Mouse (Mus musculus) gastrocnemius, postnatal 4 days (tissue): ENCODE results near the gene Spg21. TPM values are rescaled to one million over a fixed set of nuclear protein-coding genes. Genes with fewer than 3 reads are reported as not detected.

Experiments
- DNase-seq, 2 experiments: peaks; one replicate each; pipeline ENCODE4 v3.0.0; 2021 to 2022; ENCODE audit warnings: low spot score in 2 of 2, mixed read lengths in 2 of 2
- long read RNA-seq, 2 experiments: library from polyadenylated mRNA; stranded (forward); transcript quantifications; one replicate each; pipeline ENCODE4 v2.0.0; 2021
- total RNA-seq, 2 experiments: library from RNA; stranded (reverse); gene quantifications; 2 replicates each; pipeline ENCODE4 v1.2.3; 2021

The Spg21 gene
- total RNA-seq = 10 to 100 TPM; 72.6 to 85.4 TPM
- long read RNA-seq, experiment 1, transcript Spg21-201 (9 exons, 2,680 nt) = major isoform, 107 of 141 reads
- long read RNA-seq, experiment 1, partial matches to known transcripts = 4 of 141 reads
- long read RNA-seq, experiment 1, other reads (novel, unspliced or antisense) = 30 of 141 reads
- long read RNA-seq, experiment 2, transcript Spg21-201 (9 exons, 2,680 nt) = major isoform, 82 of 112 reads
- long read RNA-seq, experiment 2, partial matches to known transcripts = 3 of 112 reads
- long read RNA-seq, experiment 2, other reads (novel, unspliced or antisense) = 27 of 112 reads

GRCm38 (mm10) chr9:65460732-65461442 lies at the start of gene Spg21:
Spg21 (plus strand) TSS chr9:65460947.
- peak; percentile 95 to 96 for DNase-seq

- no peak for DNase-seq
Observed at GRCm38 (mm10) chr9:65411326-65411725, 49.4 kb upstream of the Spg21 start.

DNA sequence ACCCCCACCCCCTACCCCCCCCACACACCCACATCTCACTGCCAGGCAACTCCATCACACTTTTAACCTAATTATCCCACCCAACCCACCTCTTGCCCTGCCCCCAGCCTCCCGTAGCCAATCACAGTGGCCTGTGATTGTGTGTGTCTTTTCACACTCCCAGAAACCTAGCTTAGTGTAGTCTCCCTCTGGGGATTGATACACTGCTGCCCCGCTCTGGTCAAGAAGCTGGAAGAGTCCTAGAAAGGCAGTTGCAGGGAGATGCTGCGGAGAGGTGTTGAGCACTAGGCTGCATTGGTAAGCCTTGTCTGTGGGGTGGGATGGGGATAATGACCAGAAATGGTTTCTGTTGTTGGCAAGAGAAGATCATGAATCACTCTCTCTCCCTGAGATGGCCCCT lies 43.0 kb upstream of the Spg21 start:
- DNase-seq = no peak

DNA sequence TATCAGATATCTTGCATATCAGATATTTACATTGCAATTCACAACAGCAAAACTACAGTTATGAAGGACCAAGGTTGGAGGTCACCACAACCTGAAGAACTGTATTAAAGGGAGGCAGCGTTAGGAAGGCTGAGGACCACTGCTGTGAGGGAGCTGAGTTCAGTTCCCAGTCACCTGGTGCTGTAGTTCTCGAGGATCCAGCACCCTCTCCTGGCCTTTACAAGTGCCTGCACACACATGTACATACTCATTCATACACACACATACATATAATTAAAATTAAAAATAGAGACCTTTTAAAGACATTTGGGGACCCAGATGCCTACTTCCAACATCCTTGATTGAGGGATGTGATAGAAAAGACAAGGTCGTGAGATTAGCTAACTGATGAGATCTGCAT lies 41.1 kb upstream of the Spg21 start:
- no peak for DNase-seq

DNA sequence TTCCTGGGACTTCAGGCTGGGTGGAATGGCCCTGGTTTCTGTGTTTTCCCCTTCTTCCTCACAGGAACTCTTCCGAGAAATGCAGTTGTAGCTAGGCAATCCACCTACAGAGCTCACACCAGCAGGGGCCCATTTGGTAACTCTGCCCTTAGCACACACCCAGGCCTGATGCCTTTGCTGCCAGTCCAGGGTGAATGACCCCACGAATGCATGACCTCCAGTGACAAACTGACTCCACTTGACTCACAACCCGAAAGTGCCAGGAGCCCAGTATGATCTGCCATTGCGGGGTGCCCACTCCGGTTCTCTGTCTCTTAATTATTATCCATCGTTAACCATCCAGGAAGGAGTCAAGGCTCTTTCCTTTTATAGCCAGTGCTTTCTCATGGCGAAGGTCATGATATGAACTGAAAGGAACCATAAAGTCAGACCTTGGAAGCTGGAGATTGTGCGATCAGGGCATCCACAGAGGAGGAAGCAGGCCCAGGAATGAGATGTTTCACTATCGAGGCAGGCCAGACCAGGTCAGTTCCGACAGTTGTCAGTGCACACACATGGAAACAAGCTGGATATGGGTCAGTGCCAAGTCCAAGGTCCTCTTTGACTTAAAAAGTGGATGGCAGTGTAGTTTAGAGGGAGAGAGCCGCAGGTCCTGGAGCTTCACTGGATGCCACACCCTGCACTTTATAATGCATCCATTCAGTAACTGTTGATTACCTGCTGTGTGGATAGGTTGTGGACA lies 37.8 kb upstream of the Spg21 start, which contains the start of gene Slc51b:
TSS of gene Slc51b (minus strand) at position 196 of the 742 bp plus-strand sequence.
- no peak for DNase-seq

- DNase-seq = no peak
Observed at GRCm38 (mm10) chr9:65424393-65424792, 36.4 kb upstream of the Spg21 start.

DNA sequence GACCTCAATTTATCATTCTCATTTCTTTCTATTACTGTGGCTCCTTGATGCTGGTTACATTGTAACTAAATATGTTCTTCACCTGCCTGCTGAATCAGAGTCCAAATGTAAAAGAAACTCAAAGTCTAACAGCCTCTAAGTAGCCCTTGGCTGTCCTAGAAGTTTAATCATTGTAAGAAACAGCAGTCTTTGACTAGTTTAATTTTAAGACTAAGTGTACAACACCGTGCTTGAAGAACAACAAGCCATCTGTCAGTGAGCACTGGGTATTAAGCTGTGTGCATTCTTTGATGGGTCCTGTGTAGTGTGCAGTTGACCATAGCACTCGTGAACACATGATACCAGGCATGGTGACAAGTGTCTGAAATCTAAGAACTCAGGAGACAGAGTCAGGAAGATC lies 33.2 kb upstream of the Spg21 start:
- no peak for DNase-seq

GRCm38 (mm10) chr9:65428003-65428402 lies 32.7 kb upstream of the Spg21 start:
- no peak for DNase-seq

- no peak for DNase-seq
Observed at GRCm38 (mm10) chr9:65430401-65430800, 30.3 kb upstream of the Spg21 start.

GRCm38 (mm10) chr9:65430921-65431320 lies 29.8 kb upstream of the Spg21 start:
- DNase-seq = no peak

- peak; percentile 67 to 79 for DNase-seq
Observed at GRCm38 (mm10) chr9:65432236-65432635, 28.5 kb upstream of the Spg21 start.

DNA sequence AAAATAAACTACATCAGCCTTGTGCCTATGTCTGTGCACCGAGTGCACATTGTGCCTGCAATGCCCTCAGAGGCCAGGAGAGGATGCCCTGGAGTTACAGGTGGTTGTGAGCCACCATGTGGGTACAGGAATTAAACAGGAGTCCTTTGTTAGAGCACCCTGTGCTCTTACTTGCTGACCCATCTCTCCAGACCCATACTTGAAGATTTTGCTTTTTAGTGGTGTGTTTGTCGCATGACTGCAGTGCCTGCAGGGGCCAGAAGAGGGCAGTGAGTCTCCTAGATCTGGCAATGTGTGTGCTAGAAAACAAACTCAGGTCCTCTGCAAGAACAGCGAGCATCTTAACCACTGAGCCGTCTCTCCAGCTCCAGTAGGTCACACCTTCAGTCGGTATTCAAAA lies 26.6 kb upstream of the Spg21 start:
- peak in 1 of 2 experiments; percentile 44 for DNase-seq

DNA sequence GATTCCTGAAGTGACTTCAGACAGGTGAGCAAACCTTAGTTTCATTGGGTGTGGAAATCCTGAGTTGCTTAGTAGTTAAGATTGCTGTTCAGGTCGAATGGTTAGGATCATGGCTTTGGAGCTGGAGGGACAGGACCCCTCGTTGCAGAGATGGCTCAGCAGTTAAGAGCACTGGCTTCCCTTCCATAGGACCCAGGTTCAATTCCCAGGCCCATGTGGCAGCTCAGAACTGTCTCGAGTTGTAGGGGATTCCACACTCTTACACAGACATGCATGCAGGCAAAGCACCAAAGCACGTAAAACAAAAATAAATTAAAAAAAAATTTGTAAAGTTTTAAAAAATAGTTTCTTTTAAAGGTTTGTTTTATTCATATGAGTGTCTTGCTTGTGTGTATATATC lies 25.5 kb upstream of the Spg21 start:
- DNase-seq = no peak

GRCm38 (mm10) chr9:65435671-65436301 lies 25.0 kb upstream of the Spg21 start, which contains the start of gene Mtfmt:
Mtfmt (plus strand) TSS chr9:65435782.
- DNase-seq = peak; percentile 87 to 94

GRCm38 (mm10) chr9:65444692-65445091 lies 16.1 kb upstream of the Spg21 start:
- DNase-seq = no peak

GRCm38 (mm10) chr9:65447951-65448350 lies 12.8 kb upstream of the Spg21 start:
- no peak for DNase-seq

- DNase-seq = peak in 1 of 2 experiments; percentile 25
Observed at GRCm38 (mm10) chr9:65458975-65459374, 1.8 kb upstream of the Spg21 start.

DNA sequence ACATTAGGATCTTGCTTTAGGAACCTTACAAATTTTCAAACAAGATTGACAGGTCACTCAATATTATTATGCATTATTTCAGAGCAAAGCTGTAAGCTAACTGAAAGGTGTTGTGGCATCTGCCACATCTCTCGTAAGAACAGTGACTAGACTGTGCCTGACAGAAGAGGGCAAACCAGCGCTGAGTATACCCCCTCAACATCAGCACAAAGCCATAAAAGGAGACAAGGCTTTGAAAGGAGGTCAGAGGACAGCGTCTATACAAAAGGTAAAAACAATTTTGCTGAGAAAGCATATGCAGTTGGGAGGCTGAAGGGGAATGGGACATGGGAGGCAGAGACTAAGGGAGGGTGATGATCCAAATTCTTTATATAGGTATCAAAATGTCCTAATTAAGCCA lies 549 bp upstream of the Spg21 start:
- DNase-seq = no peak

GRCm38 (mm10) chr9:65462544-65462943 lies 1.8 kb downstream of the Spg21 start:
- no peak for DNase-seq

DNA sequence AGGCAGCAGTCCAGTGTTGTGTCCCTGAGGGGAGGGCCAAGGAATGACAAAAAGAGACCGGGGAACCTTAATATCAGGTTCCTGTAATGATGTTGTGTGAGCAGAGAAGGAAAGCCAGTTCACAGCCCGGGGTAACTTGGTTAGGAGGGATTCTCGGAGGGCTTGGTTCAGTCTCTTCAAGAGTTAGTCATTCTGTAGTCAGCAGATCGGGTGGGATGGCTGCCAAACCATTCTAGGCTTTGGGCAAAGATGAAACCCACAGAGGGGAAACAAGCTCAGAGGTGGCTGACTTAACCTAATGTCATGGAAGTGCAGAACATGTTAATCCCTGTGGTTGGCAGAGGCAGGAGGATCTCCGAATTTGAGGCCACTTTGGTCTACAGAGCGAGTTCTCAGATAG lies 3.4 kb downstream of the Spg21 start:
- DNase-seq = peak in 1 of 2 experiments; percentile 24

- no peak for DNase-seq
Observed at GRCm38 (mm10) chr9:65465241-65465640, 4.5 kb downstream of the Spg21 start.
